Mouse (Mus musculus): ENCODE measurements around the gene Stpg1. TPM values are rescaled to one million over a fixed set of nuclear protein-coding genes. Genes with fewer than 3 reads are reported as not detected.

Gene Stpg1
- total RNA-seq, 2 experiments from 2014 or later: 1.0 to 1.9 TPM

GRCm38 (mm10) chr4:135584838-135585237, 90.2 kb downstream of the Stpg1 start:
- intact Hi-C loops (cut with DNase I): no loop called here
- DNase-seq (ENCODE audit: low spot score in 2 of 2): no peak

Small RNAs within 50 kb of the gene (microRNA-seq; reads per million reads assigned to microRNA genes)
- gene Gm25317: not detected

Other genes starting within 250 kb of the Stpg1 start
- 10 to 100 TPM; 33.8 to 36.2 TPM for gene Clic4, start 222.0 kb upstream of the Stpg1 start, total RNA-seq (2021)
- 100 to 1,000 TPM; 101 to 153 TPM for gene Srrm1, start 141.5 kb upstream of the Stpg1 start, total RNA-seq (2021)
- under 1 TPM; 0.39 to 0.54 TPM for gene Ncmap, start 96.6 kb upstream of the Stpg1 start, total RNA-seq (2021)
- gene Rcan3, start 60.9 kb upstream of the Stpg1 start, total RNA-seq (2021): 10 to 100 TPM; 25.3 to 30.3 TPM
- gene Nipal3, start 248 bp downstream of the Stpg1 start, total RNA-seq (2021): 100 to 1,000 TPM; 107 to 108 TPM
- 1 to 10 TPM; 1.2 to 1.6 TPM for gene Grhl3, start 78.8 kb downstream of the Stpg1 start, total RNA-seq (2021)
- gene Ifnlr1, start 191.5 kb downstream of the Stpg1 start, total RNA-seq (2021): under 1 TPM; 0.20 to 0.36 TPM
- under 1 TPM; 0.12 to 0.20 TPM for gene Il22ra1, start 233.4 kb downstream of the Stpg1 start, total RNA-seq (2021)

Measured in left cerebral cortex, postnatal 36 days (tissue).